Comparison of ENCODE assay signal across 9 mouse cellular contexts in the genomic region with DNA sequence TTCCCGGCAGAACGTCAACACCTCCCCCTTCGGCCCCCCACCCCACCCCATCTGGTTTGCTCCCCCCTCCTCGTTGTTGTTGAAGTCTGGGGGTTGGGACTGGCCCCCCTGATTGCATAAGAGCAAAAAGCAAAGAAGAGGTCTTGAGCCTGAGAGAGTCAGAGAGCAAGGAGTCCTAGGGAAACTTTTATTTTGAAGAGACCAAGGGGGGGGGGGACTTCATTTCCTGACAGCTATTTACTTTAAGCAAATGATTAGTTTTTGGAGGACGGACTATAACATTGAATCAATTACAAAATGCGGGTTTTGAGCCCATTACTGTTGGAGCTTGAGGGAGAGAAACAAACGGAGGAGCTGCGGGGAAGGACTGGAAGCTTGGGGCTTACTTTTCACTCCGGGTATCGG. TPM values are rescaled to one million over a fixed set of nuclear protein-coding genes. Genes with fewer than 3 reads are reported as not detected.
DNase-seq lines count a peak whose midpoint lies in the region; ATAC-seq and TF ChIP-seq lines count a peak whose summit lies in the region.
"Had no signal": no experiment of that assay in that cellular context is flagged by ENCODE, and none has a peak within 500 bp of the region (broad histone marks: within the 10 kb centered on the region; RNA-seq: fewer than 3 reads in every experiment).

Gene Pdgfra, plus strand, starts transcription at position 272 of the 405 bp plus-strand sequence.

- peak within 1 kb of the TSS; percentile 41 for H3K4me2 ChIP-seq in hindbrain, embryonic 14.5 days (replicated peaks)
- peak within 1 kb of the TSS; percentile 80 for H3K4me2 ChIP-seq in limb, embryonic 13.5 days (replicated peaks)
- peak within 1 kb of the TSS; percentile 90 for H3K4me2 ChIP-seq in neural tube, embryonic 12.5 days (replicated peaks)

- TF ChIP-seq CTCF in gastrocnemius, adult 2 months (IDR thresholded peaks at IDR 0.05): no peak

- ATAC-seq in hindbrain, embryonic 14.5 days (ENCODE audit: low FRiP score): no peak
- ATAC-seq in limb, embryonic 13.5 days (ENCODE audit: low FRiP score, low read depth): peak; percentile 21; the same call in 1 of the 2 replicates
- no peak for ATAC-seq in neural tube, embryonic 12.5 days (ENCODE audit: low FRiP score, low read depth)

- 1% methylated on average over 10 of the region's 10 CpGs for WGBS in hindbrain, embryonic 14.5 days
- 2% methylated on average over 10 of the region's 10 CpGs for WGBS in limb, embryonic 13.5 days
- WGBS in neural tube, embryonic 12.5 days: under 1% methylated on average over 10 of the region's 10 CpGs

- H3K4me3 ChIP-seq in gastrocnemius, adult 2 months: peak within 1 kb of the TSS; percentile 77
- peak within 1 kb of the TSS; percentile 23 for H3K4me3 ChIP-seq in hindbrain, embryonic 14.5 days (replicated peaks; ENCODE audit: low read length)
- H3K4me3 ChIP-seq in limb, embryonic 13.5 days: peak within 1 kb of the TSS; percentile 86
- H3K4me3 ChIP-seq in neural tube, embryonic 12.5 days: peak within 1 kb of the TSS; percentile 42

- intact Hi-C loops in gastrocnemius, adult 2 months (cut with DNase I): no loop called here

- peaks cover 23% of the 10 kb centered on the region; the same call in 1 of the 2 replicates for H3K4me1 ChIP-seq in hindbrain, embryonic 14.5 days (replicated peaks; ENCODE audit: control insufficient read depth, insufficient read depth, low read length)
- peaks cover 36% of the 10 kb centered on the region for H3K4me1 ChIP-seq in limb, embryonic 13.5 days
- H3K4me1 ChIP-seq in neural tube, embryonic 12.5 days: peaks cover 55% of the 10 kb centered on the region

- DNase-seq in urinary bladder, adult 2 months (ENCODE audit: low spot score): no peak
- no peak for DNase-seq in urinary bladder, postnatal 10 days (ENCODE audit: low spot score)
- no peak for DNase-seq in gastrocnemius, adult 2 months
- no peak for DNase-seq in hindbrain, embryonic 14.5 days (ENCODE audit: low spot score)
- no peak for DNase-seq in thymus, postnatal 4 days
- DNase-seq in thymus, postnatal 0 days (ENCODE audit: low spot score): no peak

- no peaks in the 10 kb centered on the region for H3K9me3 ChIP-seq in hindbrain, embryonic 14.5 days (ENCODE audit: control insufficient read depth, low read length)
- no peaks in the 10 kb centered on the region for H3K9me3 ChIP-seq in limb, embryonic 13.5 days
- no peaks in the 10 kb centered on the region for H3K9me3 ChIP-seq in neural tube, embryonic 12.5 days
- H3K9me3 ChIP-seq: megakaryocyte, embryonic 14.5 days had no signal

- H3K36me3 ChIP-seq in hindbrain, embryonic 14.5 days (replicated peaks; ENCODE audit: control insufficient read depth, insufficient read depth): no peaks in the 10 kb centered on the region
- H3K36me3 ChIP-seq in limb, embryonic 13.5 days: no peaks in the 10 kb centered on the region
- H3K36me3 ChIP-seq in neural tube, embryonic 12.5 days: no peaks in the 10 kb centered on the region

- H3K9ac ChIP-seq in hindbrain, embryonic 14.5 days: peak within 1 kb of the TSS; percentile 16; the same call in 1 of the 2 replicates
- peak within 1 kb of the TSS; percentile 100 for H3K9ac ChIP-seq in limb, embryonic 13.5 days
- H3K9ac ChIP-seq in neural tube, embryonic 12.5 days: peak within 1 kb of the TSS; percentile 55

- peaks cover 92% of the 10 kb centered on the region for H3K27me3 ChIP-seq in hindbrain, embryonic 14.5 days (ENCODE audit: control insufficient read depth, insufficient read depth, low read length)
- H3K27me3 ChIP-seq in limb, embryonic 13.5 days: 0 out of 2 replicates have a peak, but pooled peaks cover under 1% of the 10 kb centered on the region
- peaks cover 73% of the 10 kb centered on the region for H3K27me3 ChIP-seq in neural tube, embryonic 12.5 days (replicated peaks)

- peak within 1 kb of the TSS; percentile 81 for H3K27ac ChIP-seq in gastrocnemius, adult 2 months
- H3K27ac ChIP-seq in hindbrain, embryonic 14.5 days: 0 out of 2 replicates have a peak within 1 kb of the TSS, but pooled peaks have one; percentile 28
- H3K27ac ChIP-seq in limb, embryonic 13.5 days: peak within 1 kb of the TSS; percentile 100
- H3K27ac ChIP-seq in neural tube, embryonic 12.5 days: peak within 1 kb of the TSS; percentile 47; the same call in 1 of the 2 replicates

RNA-seq across cellular contexts. Expression of gene Pdgfra, which starts in this region (rescaled TPM):
- 33.3 and 53.6 TPM in 2 replicates for polyA plus RNA-seq in urinary bladder, adult 2 months (2012; rRNA removed)
- 10 to 100 TPM; 16.6 to 21.7 TPM for total RNA-seq in gastrocnemius, adult 2 months (2021)
- 24.1 and 26.1 TPM in 2 replicates for polyA plus RNA-seq in hindbrain, embryonic 14.5 days (2014; fragmentation: Nextera tagmentation; extraction: Ambion mirVana)
- polyA plus RNA-seq in limb, embryonic 13.5 days (2015; fragmentation: Nextera tagmentation; extraction: Ambion mirVana): 120 and 137 TPM in 2 replicates
- 23.9 and 24.4 TPM in 2 replicates for polyA plus RNA-seq in neural tube, embryonic 12.5 days (2016; fragmentation: Nextera tagmentation; extraction: Ambion mirVana)
- polyA plus RNA-seq in thymus, postnatal 0 days (2015; fragmentation: Nextera tagmentation; extraction: Ambion mirVana): 1.6 and 2.1 TPM in 2 replicates

Comparison
In these comparisons a context has a peak if more than half of its experiments do, and no peak if none do; other contexts are left out.
1. H3K27ac ChIP-seq: peak in every context shown above with its lines; median percentile 100 in limb, embryonic 13.5 days; 81 in gastrocnemius, adult 2 months; 47 in neural tube, embryonic 12.5 days; 28 in hindbrain, embryonic 14.5 days.
2. H3K4me3 ChIP-seq: peak in every context shown above with its lines; median percentile 86 in limb, embryonic 13.5 days; 77 in gastrocnemius, adult 2 months; 42 in neural tube, embryonic 12.5 days; 23 in hindbrain, embryonic 14.5 days.
3. H3K9ac ChIP-seq: peak in every context shown above with its lines; median percentile 100 in limb, embryonic 13.5 days; 55 in neural tube, embryonic 12.5 days; 16 in hindbrain, embryonic 14.5 days.